Mouse (Mus musculus) liver, adult 2 months (tissue): Measurements from ENCODE around the gene Tmc1. TPM values are rescaled to one million over a fixed set of nuclear protein-coding genes. Genes with fewer than 3 reads are reported as not detected.

Experiments used
- DNase-seq: peaks from one replicate; pipeline ENCODE4 v3.0.0-alpha.2; 2011; ENCODE audit warnings: low read depth, low spot score; ENCODE audit errors: extremely low read depth
- H3K27ac ChIP-seq: fragments of 200-500 bp; replicated peaks from 2 replicates; pipeline ENCODE4 v1.5.1; 2012; ENCODE audit warnings: low read depth, mild to moderate bottlenecking, control low read depth, inconsistent platforms, low read length; ENCODE audit not compliant: insufficient read depth
- H3K27me3 ChIP-seq: fragments of 200-500 bp; 2 replicates; pipeline ENCODE4 v1.6.1; 2012; ENCODE audit warnings: mild to moderate bottlenecking, moderate library complexity, low read length, inconsistent platforms; ENCODE audit not compliant: control insufficient read depth, insufficient read depth
- H3K36me3 ChIP-seq: fragments of 200-500 bp; 2 replicates; pipeline ENCODE4 v1.6.1; 2012; ENCODE audit warnings: low read length, inconsistent platforms; ENCODE audit not compliant: control insufficient read depth, insufficient read depth
- H3K4me1 ChIP-seq: fragments of 200-500 bp; 2 replicates; pipeline ENCODE4 v1.6.1; 2011; ENCODE audit warnings: low read length; ENCODE audit not compliant: control insufficient read depth, insufficient read depth
- H3K4me3 ChIP-seq: fragments of 200-500 bp; 2 replicates; pipeline ENCODE4 v1.5.1; 2011; ENCODE audit warnings: low read depth, mild to moderate bottlenecking, control low read depth, low read length, moderate library complexity; ENCODE audit not compliant: insufficient read depth
- H3K79me2 ChIP-seq: fragments of 200-500 bp; 2 replicates; pipeline ENCODE4 v1.6.1; 2012; ENCODE audit warnings: inconsistent platforms, mild to moderate bottlenecking, low read length, moderate library complexity; ENCODE audit not compliant: control insufficient read depth, insufficient read depth
- H3K9ac ChIP-seq: fragments of 200-500 bp; 2 replicates; pipeline ENCODE4 v1.6.1; 2012; ENCODE audit warnings: low read depth, mild to moderate bottlenecking, control low read depth, inconsistent platforms, low read length
- CTCF ChIP-seq: fragments of 200-500 bp; IDR thresholded peaks from 2 replicates; pipeline ENCODE4 v1.5.1; 2011; ENCODE audit warnings: low read depth, low read length, control low read depth
- POLR2A ChIP-seq: fragments of 200-500 bp; IDR thresholded peaks from 2 replicates; pipeline ENCODE4 v1.6.1; 2011; ENCODE audit warnings: low read length, control low read depth; ENCODE audit not compliant: insufficient read depth; ENCODE audit errors: extremely low read depth
- WGBS: fragments of 180-500 bp; shearing (Covaris S2); methylation state at CpG from one replicate; pipeline ENCODE4 v1.1.7; 2018; 5-methylcytosine and 5-hydroxymethylcytosine counted together
- polyA plus RNA-seq: library from polyadenylated mRNA; depleted of rRNA; stranded (reverse); fragments of >200 nt; gene quantifications from 2 replicates; pipeline ENCODE4 v1.2.3, GENCODE M21; 2012
- total RNA-seq: library from RNA; depleted of rRNA; stranded (reverse); fragments of >200 nt; gene quantifications from 2 replicates; pipeline ENCODE4 v1.2.3, GENCODE M21; 2014

Tmc1 gene
- total and polyA plus RNA-seq, 2 experiments = not detected

DNA sequence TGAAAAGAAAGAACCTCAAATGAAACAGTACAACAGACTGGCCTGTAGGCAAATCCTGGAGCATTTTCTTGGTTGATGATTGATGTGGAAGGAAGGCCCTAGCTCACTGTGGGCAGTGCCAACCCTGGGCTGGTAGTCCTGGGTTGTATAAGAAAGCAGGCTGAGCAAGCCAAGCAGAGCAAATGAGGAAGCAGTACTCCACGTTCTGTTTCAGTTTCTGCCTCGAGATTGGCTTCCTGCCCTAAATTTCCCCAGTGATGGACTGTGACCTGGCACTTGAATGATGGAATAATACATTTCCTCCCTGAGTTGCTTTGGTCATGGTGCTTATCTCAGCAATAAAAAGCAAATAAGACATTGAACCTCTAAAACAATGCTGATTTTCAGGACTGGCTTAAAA, 72.8 kb downstream of the Tmc1 start:
- Histone ChIP-seq H3K9ac (no peak overlapping the region), H3K4me3 (no peak overlapping the region), H3K27me3 (no peaks in the 10 kb centered on the region), H3K27ac (no peak overlapping the region), H3K36me3 (no peaks in the 10 kb centered on the region), H3K79me2 (no peaks in the 10 kb centered on the region), H3K4me1 (no peaks in the 10 kb centered on the region)
- WGBS = 32% methylated on average over 2 of the region's 2 CpGs
- TF ChIP-seq CTCF (no peak), POLR2A (no peak)
- peak; percentile 45 for DNase-seq

DNA sequence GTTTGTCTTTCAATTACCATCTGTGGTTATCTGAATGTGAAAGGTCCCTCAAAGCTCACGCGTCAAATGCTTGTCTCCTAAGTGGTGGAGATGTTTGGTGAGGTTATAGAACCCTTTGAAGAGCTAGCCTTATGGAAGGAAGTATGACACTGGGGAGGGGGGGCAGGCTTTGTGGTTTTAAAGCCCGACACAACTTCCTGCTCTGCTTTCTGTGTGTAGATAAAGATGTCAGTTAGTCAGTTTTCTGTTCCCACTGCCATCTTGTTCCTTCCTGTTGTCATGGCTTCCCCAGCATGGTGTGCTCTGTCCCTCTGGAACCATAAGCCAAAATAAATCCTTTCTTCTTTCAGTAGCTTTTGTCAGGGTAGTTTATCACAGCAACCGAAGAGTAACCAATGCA, 78.1 kb downstream of the Tmc1 start:
- H3K36me3 ChIP-seq = no peaks in the 10 kb centered on the region
- WGBS = 70% methylated on average over 4 of the region's 4 CpGs
- H3K27ac ChIP-seq = no peak overlapping the region
- H3K9ac ChIP-seq = no peak overlapping the region
- no peak for DNase-seq
- no peaks in the 10 kb centered on the region for H3K79me2 ChIP-seq
- H3K4me3 ChIP-seq = no peak overlapping the region
- TF ChIP-seq CTCF (no peak), POLR2A (no peak)
- H3K4me1 ChIP-seq = no peaks in the 10 kb centered on the region
- H3K27me3 ChIP-seq = no peaks in the 10 kb centered on the region

DNA sequence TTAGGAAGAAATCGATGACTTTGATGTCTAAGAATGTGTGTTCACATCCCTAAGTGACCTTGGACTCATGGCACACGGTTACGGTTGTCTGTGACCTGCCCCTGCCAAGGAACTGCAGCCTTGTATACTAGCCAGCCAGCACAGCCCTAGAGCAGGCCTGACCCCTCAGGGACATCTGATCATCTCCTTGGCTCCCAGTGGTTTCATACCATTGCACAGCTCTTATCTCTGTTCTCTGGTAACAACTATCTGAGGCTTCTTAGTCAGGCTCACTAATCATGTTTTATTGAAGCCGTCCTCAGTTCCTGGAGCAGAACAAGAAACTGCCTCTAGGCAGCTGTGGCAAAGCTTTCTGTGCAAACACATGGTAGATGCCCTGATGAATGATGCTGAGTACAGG, 92.2 kb downstream of the Tmc1 start:
- TF ChIP-seq POLR2A (no peak), CTCF (no peak)
- no peak for DNase-seq
- WGBS = 82% methylated on average over 4 of the region's 4 CpGs

DNA sequence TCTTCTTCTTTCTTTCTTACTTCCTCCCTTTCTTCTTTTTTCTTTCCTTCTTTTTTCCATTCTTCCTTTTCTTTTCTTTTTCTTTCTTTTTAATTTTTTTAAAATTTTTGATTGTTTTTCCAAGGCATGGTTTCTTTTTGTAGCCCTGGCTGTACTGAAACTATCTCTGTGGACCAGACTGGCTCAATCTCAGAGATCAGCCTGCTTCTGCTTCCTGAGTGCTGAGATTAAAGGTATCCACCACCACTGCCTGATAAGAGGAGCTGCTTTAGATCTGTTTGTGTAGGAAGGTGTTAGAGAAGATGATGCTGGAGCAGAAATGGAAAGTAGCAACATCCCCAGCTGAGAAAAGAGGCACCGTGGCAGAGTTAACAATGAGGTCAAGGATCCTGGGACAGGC, 93.7 kb downstream of the Tmc1 start:
- Histone ChIP-seq H3K36me3 (no peaks in the 10 kb centered on the region), H3K79me2 (no peaks in the 10 kb centered on the region), H3K27me3 (no peaks in the 10 kb centered on the region), H3K27ac (no peak overlapping the region), H3K4me1 (no peaks in the 10 kb centered on the region), H3K9ac (no peak overlapping the region), H3K4me3 (no peak overlapping the region)
- 86% methylated on average over 1 of the region's 1 CpGs for WGBS
- no peak for DNase-seq
- TF ChIP-seq CTCF = no peak

More for the DNA sequence above, 92.2 kb downstream of the Tmc1 start:
- Histone ChIP-seq H3K36me3 (no peaks in the 10 kb centered on the region), H3K9ac (no peak overlapping the region), H3K79me2 (no peaks in the 10 kb centered on the region), H3K27me3 (no peaks in the 10 kb centered on the region), H3K4me3 (no peak overlapping the region), H3K27ac (no peak overlapping the region), H3K4me1 (no peaks in the 10 kb centered on the region)

DNA sequence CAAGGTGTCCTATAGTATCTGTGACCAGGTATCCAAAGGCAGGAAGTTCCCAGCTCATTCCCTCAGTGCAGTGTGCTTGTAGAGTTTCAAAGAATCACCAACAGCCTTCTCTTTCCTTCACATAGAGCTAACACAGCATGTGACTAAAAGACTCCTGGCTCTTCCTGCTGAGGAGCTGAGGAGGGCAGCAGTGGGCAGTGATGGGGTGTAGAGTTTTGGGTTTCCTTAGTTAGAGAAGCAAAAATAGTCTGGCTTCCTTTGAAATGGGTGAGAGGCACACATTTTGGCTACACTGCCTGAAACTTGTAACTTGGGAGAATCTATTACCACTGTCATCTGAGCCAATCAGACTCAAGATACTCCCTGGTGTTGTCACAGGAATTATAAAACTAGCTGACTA, 96.2 kb downstream of the Tmc1 start:
- Histone ChIP-seq H3K4me1 (no peaks in the 10 kb centered on the region), H3K27me3 (no peaks in the 10 kb centered on the region), H3K27ac (no peak overlapping the region), H3K36me3 (no peaks in the 10 kb centered on the region), H3K9ac (no peak overlapping the region), H3K4me3 (no peak overlapping the region), H3K79me2 (no peaks in the 10 kb centered on the region)
- no peak for TF ChIP-seq POLR2A
- no peak for TF ChIP-seq CTCF
- no peak for DNase-seq

DNA sequence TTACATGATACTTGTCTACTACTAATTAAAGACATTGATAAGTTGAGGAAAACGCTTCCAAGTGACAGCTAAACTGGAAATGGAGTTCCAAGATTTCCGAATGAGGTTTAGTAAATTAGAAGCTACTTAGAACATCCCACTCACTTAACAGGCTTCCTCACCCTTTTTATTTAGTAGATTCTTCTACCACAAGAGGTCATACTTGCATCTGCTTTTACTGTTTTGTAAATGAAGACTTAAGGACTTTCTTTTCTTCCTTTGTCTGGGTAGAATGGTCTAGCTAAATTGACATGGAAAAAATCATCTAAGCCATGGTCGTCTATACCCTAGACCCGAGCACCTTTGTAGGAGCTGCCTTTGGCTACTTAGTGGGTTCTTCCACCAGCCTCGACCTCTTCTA, 105.1 kb downstream of the Tmc1 start:
- Histone ChIP-seq H3K9ac (no peak overlapping the region), H3K4me1 (no peaks in the 10 kb centered on the region), H3K79me2 (no peaks in the 10 kb centered on the region), H3K27me3 (no peaks in the 10 kb centered on the region), H3K4me3 (no peak overlapping the region), H3K36me3 (no peaks in the 10 kb centered on the region), H3K27ac (no peak overlapping the region)
- TF ChIP-seq POLR2A (no peak), CTCF (no peak)
- peak; percentile 46 for DNase-seq
- 58% methylated on average over 5 of the region's 5 CpGs for WGBS
